Mouse (Mus musculus): ENCODE measurements around the gene Ccdc80. TPM values are rescaled to one million over a fixed set of nuclear protein-coding genes. Genes with fewer than 3 reads are reported as not detected.

Gene Ccdc80
- 10 to 100 TPM in 1 of 26 experiments, under 1 TPM in 11, not detected in 14; 0.16 to 36.5 (median 0.33) TPM for total RNA-seq (2018; cell fraction: chromatin; rRNA removed)
- total RNA-seq (2018; cell fraction: cytosol; rRNA removed) = under 1 TPM in 23 of 26 experiments, not detected in 3; 0.03 to 0.45 (median 0.07) TPM
- 1 to 10 TPM in 1 of 26 experiments, under 1 TPM in 3, not detected in 22; 0.15 to 4.8 (median 0.35) TPM for total RNA-seq (2018; cell fraction: nucleus; rRNA removed)
- polyA plus RNA-seq (2018) = 0.03 to 0.09 TPM in 2 of 3 replicates, not detected in the other

- Histone ChIP-seq H3K27ac (no peak within 1 kb of the TSS), H3K36me3 (ENCODE audit: inconsistent target) (no peaks in the 10 kb centered on the region), H3K79me2 (ENCODE audit: inconsistent target) (no peaks in the 10 kb centered on the region), H3K4me3 (ENCODE audit: inconsistent target) (no peak within 1 kb of the TSS)
- WGBS (ENCODE audit: missing documents) = 30% methylated on average over 6 of the region's 6 CpGs
Observed at GRCm38 (mm10) chr16:45093137-45093731, at the start of gene Ccdc80. Gene Ccdc80, plus strand, starts transcription at chr16:45093402.

- no peak overlapping the region for H3K4me3 ChIP-seq (ENCODE audit: inconsistent target)
- H3K79me2 ChIP-seq (ENCODE audit: inconsistent target) = no peaks in the 10 kb centered on the region
- H3K36me3 ChIP-seq (ENCODE audit: inconsistent target) = no peaks in the 10 kb centered on the region
- WGBS (ENCODE audit: missing documents) = 32% methylated on average over 3 of the region's 3 CpGs
- H3K27ac ChIP-seq = no peak overlapping the region
Observed at GRCm38 (mm10) chr16:45044844-45045243, 48.4 kb upstream of the Ccdc80 start.

- WGBS (ENCODE audit: missing documents) = 93% methylated on average over 7 of the region's 7 CpGs
- Histone ChIP-seq H3K36me3 (ENCODE audit: inconsistent target) (no peaks in the 10 kb centered on the region), H3K4me3 (ENCODE audit: inconsistent target) (no peak overlapping the region)
Observed at GRCm38 (mm10) chr16:45057222-45057621, 36.0 kb upstream of the Ccdc80 start.

GRCm38 (mm10) chr16:45057922-45058321 lies 35.3 kb upstream of the Ccdc80 start:
- Histone ChIP-seq H3K36me3 (ENCODE audit: inconsistent target) (no peaks in the 10 kb centered on the region), H3K79me2 (ENCODE audit: inconsistent target) (no peaks in the 10 kb centered on the region), H3K4me3 (ENCODE audit: inconsistent target) (no peak overlapping the region), H3K27ac (no peak overlapping the region)
- 49% methylated on average over 4 of the region's 4 CpGs for WGBS (ENCODE audit: missing documents)

More at GRCm38 (mm10) chr16:45057222-45057621, 36.0 kb upstream of the Ccdc80 start:
- no peaks in the 10 kb centered on the region for H3K79me2 ChIP-seq (ENCODE audit: inconsistent target)
- no peak overlapping the region for H3K27ac ChIP-seq

- H3K4me3 ChIP-seq (ENCODE audit: inconsistent target) = no peak overlapping the region
- H3K79me2 ChIP-seq (ENCODE audit: inconsistent target) = no peaks in the 10 kb centered on the region
- H3K27ac ChIP-seq = no peak overlapping the region
- no peaks in the 10 kb centered on the region for H3K36me3 ChIP-seq (ENCODE audit: inconsistent target)
- 45% methylated on average over 3 of the region's 3 CpGs for WGBS (ENCODE audit: missing documents)
Observed at GRCm38 (mm10) chr16:45061140-45061539, 32.1 kb upstream of the Ccdc80 start.

- Histone ChIP-seq H3K27ac (no peak overlapping the region), H3K79me2 (ENCODE audit: inconsistent target) (no peaks in the 10 kb centered on the region), H3K4me3 (ENCODE audit: inconsistent target) (no peak overlapping the region), H3K36me3 (ENCODE audit: inconsistent target) (no peaks in the 10 kb centered on the region)
- WGBS (ENCODE audit: missing documents) = 92% methylated on average over 8 of the region's 8 CpGs
Observed at GRCm38 (mm10) chr16:45070383-45071083, 22.7 kb upstream of the Ccdc80 start.

GRCm38 (mm10) chr16:45071424-45071823 lies 21.8 kb upstream of the Ccdc80 start:
- H3K4me3 ChIP-seq (ENCODE audit: inconsistent target) = no peak overlapping the region
- no peaks in the 10 kb centered on the region for H3K36me3 ChIP-seq (ENCODE audit: inconsistent target)
- H3K27ac ChIP-seq = no peak overlapping the region
- 100% methylated on average over 2 of the region's 2 CpGs for WGBS (ENCODE audit: missing documents)
- no peaks in the 10 kb centered on the region for H3K79me2 ChIP-seq (ENCODE audit: inconsistent target)

- 86% methylated on average over 6 of the region's 6 CpGs for WGBS (ENCODE audit: missing documents)
- Histone ChIP-seq H3K79me2 (ENCODE audit: inconsistent target) (no peaks in the 10 kb centered on the region), H3K36me3 (ENCODE audit: inconsistent target) (no peaks in the 10 kb centered on the region), H3K27ac (no peak overlapping the region), H3K4me3 (ENCODE audit: inconsistent target) (no peak overlapping the region)
Observed at GRCm38 (mm10) chr16:45077517-45078080, 15.6 kb upstream of the Ccdc80 start.

- WGBS (ENCODE audit: missing documents) = 93% methylated on average over 2 of the region's 2 CpGs
- no peak overlapping the region for H3K4me3 ChIP-seq (ENCODE audit: inconsistent target)
- no peak overlapping the region for H3K27ac ChIP-seq
- H3K36me3 ChIP-seq (ENCODE audit: inconsistent target) = no peaks in the 10 kb centered on the region
- H3K79me2 ChIP-seq (ENCODE audit: inconsistent target) = no peaks in the 10 kb centered on the region
Observed at GRCm38 (mm10) chr16:45079322-45079721, 13.9 kb upstream of the Ccdc80 start.

GRCm38 (mm10) chr16:45088842-45089241 lies 4.4 kb upstream of the Ccdc80 start:
- H3K79me2 ChIP-seq (ENCODE audit: inconsistent target) = no peaks in the 10 kb centered on the region
- 85% methylated on average over 1 of the region's 1 CpGs for WGBS (ENCODE audit: missing documents)
- no peaks in the 10 kb centered on the region for H3K36me3 ChIP-seq (ENCODE audit: inconsistent target)
- no peak overlapping the region for H3K27ac ChIP-seq
- no peak overlapping the region for H3K4me3 ChIP-seq (ENCODE audit: inconsistent target)

GRCm38 (mm10) chr16:45090005-45090404 lies 3.2 kb upstream of the Ccdc80 start:
- no peaks in the 10 kb centered on the region for H3K36me3 ChIP-seq (ENCODE audit: inconsistent target)
- H3K4me3 ChIP-seq (ENCODE audit: inconsistent target) = peak overlapping the region; percentile 28
- WGBS (ENCODE audit: missing documents) = 13% methylated on average over 8 of the region's 10 CpGs
- peak overlapping the region; percentile 62 for H3K27ac ChIP-seq
- H3K79me2 ChIP-seq (ENCODE audit: inconsistent target) = no peaks in the 10 kb centered on the region

GRCm38 (mm10) chr16:45094136-45094756 lies 1.0 kb downstream of the Ccdc80 start:
- WGBS (ENCODE audit: missing documents) = 46% methylated on average over 9 of the region's 9 CpGs
- Histone ChIP-seq H3K79me2 (ENCODE audit: inconsistent target) (no peaks in the 10 kb centered on the region), H3K36me3 (ENCODE audit: inconsistent target) (no peaks in the 10 kb centered on the region), H3K4me3 (ENCODE audit: inconsistent target) (no peak overlapping the region), H3K27ac (no peak overlapping the region)

- H3K4me3 ChIP-seq (ENCODE audit: inconsistent target) = no peak overlapping the region
Observed at GRCm38 (mm10) chr16:45095030-45095429, 1.8 kb downstream of the Ccdc80 start.

GRCm38 (mm10) chr16:45095561-45096482 lies 2.6 kb downstream of the Ccdc80 start:
- Histone ChIP-seq H3K79me2 (ENCODE audit: inconsistent target) (no peaks in the 10 kb centered on the region), H3K27ac (no peak overlapping the region), H3K4me3 (ENCODE audit: inconsistent target) (no peak overlapping the region), H3K36me3 (ENCODE audit: inconsistent target) (no peaks in the 10 kb centered on the region)
- 83% methylated on average over 26 of the region's 26 CpGs for WGBS (ENCODE audit: missing documents)

More at GRCm38 (mm10) chr16:45095030-45095429, 1.8 kb downstream of the Ccdc80 start:
- Histone ChIP-seq H3K79me2 (ENCODE audit: inconsistent target) (no peaks in the 10 kb centered on the region), H3K27ac (no peak overlapping the region), H3K36me3 (ENCODE audit: inconsistent target) (no peaks in the 10 kb centered on the region)
- 88% methylated on average over 13 of the region's 13 CpGs for WGBS (ENCODE audit: missing documents)

All from macrophage (primary cell).